Mouse (Mus musculus): ENCODE results near the gene Ano9. TPM values are rescaled to one million over a fixed set of nuclear protein-coding genes. Genes with fewer than 3 reads are reported as not detected.

Gene Ano9
- total and polyA plus RNA-seq, 3 experiments, result 0.03 to 0.08 TPM; not detected in 1

DNA sequence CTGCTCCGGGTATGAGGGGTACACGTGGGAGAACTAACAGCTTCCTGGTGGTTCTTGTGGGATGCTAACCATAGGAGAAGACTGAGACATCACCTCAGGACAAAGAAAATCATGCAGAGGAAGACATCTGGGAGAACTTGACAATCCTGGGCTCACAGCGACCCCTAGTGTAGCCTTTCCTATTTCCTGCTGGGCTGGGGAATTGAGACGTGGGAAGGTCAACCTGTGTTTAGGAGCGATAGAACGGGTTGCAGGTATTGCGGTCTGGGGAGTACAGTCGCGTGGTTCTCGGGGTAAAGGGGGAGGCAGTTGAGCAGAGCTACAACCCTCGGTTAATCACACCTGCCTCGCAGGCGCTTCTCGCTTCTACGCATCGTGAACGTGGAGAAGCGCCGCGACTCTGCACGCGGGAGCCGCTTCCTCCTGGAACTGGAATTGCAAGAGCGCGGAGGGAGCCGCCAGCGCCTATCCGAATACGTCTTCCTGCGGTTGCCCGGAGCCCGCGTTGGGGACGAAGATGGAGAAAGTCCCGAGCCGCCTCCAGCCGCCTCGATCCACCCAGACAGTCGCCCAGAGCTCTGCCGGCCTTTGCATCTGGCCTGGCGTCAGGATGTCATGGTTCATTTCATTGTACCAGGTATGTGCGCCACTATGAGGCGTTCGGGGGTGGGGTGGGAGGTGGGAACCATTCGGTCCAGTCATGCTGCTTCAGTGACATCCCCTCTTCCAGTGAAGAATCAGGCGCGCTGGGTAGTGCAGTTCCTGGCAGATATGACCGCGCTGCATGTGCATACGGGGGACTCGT is 47.3 kb downstream of the Ano9 start:
- H3K27me3 ChIP-seq (ENCODE audit: control insufficient read depth in 1 of 2, insufficient read depth in 2 of 2, low read length in 2 of 2), result no peaks in the 10 kb centered on the region
- DNase-seq (ENCODE audit: low read depth, low spot score), result peak; percentile 55
- no peaks in the 10 kb centered on the region for H3K9me3 ChIP-seq (replicated peaks; ENCODE audit: insufficient read depth, low read length)
- H3K36me3 ChIP-seq (ENCODE audit: control insufficient read depth in 1 of 2, insufficient read depth in 2 of 2, low read length in 2 of 2), result no peaks in the 10 kb centered on the region
- H3K79me2 ChIP-seq (ENCODE audit: control insufficient read depth, insufficient read depth, low read length, poor library complexity), result no peaks in the 10 kb centered on the region
- TF ChIP-seq MAFK (IDR thresholded peaks at IDR 0.05; ENCODE audit: borderline replicate concordance, low read depth, low read length) (no peak), SMC3 (IDR thresholded peaks at IDR 0.05; ENCODE audit: low read depth, low read length) (peak; percentile 53), CTCF (IDR thresholded peaks at IDR 0.05 in 2 of 3, conservative IDR thresholded peaks at IDR 0.05 in 1 of 3; ENCODE audit: control insufficient read depth in 1 of 3, insufficient read depth in 1 of 3, low read depth in 2 of 3, low read length in 3 of 3, poor library complexity in 1 of 3, severe bottlenecking in 1 of 3) (peak; percentile 63 to 73 (median 67)), RAD21 (IDR thresholded peaks at IDR 0.05; ENCODE audit: low read depth, low read length) (peak; percentile 65)
- no peak overlapping the region for H3K9ac ChIP-seq (ENCODE audit: control insufficient read depth, low read depth, low read length, poor library complexity, severe bottlenecking)
- no peak overlapping the region for H3K27ac ChIP-seq (ENCODE audit: control insufficient read depth, low read depth, low read length)
- no peak overlapping the region for H3K4me3 ChIP-seq (ENCODE audit: control insufficient read depth in 1 of 2, insufficient read depth in 1 of 2, low read depth in 2 of 2, low read length in 2 of 2)
- no peaks in the 10 kb centered on the region for H3K4me1 ChIP-seq (ENCODE audit: control insufficient read depth in 1 of 2, insufficient read depth in 2 of 2, low read length in 2 of 2)

DNA sequence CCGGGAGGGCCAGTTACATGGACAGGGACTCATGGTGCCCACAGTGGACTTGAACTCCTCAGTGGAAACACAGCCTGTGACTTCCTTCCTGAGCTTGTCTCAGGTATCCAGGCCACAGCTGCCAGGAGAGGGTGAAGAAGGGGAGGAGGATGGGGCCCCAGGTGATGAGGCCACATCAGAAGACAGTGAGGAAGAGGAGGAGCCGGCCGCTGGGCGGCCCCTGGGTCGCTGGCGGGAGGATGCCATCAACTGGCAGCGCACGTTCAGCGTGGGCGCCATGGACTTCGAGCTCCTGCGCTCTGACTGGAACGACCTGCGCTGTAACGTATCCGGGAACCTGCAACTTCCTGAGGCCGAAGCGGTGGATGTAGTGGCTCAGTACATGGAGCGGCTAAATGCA is 49.3 kb downstream of the Ano9 start:
- TF ChIP-seq CTCF (IDR thresholded peaks at IDR 0.05 in 2 of 3, conservative IDR thresholded peaks at IDR 0.05 in 1 of 3; ENCODE audit: control insufficient read depth in 1 of 3, insufficient read depth in 1 of 3, low read depth in 2 of 3, low read length in 3 of 3, poor library complexity in 1 of 3, severe bottlenecking in 1 of 3) (no peak), RAD21 (IDR thresholded peaks at IDR 0.05; ENCODE audit: low read depth, low read length) (no peak), ELF1 (IDR thresholded peaks at IDR 0.05; ENCODE audit: low read depth, low read length) (no peak), ZC3H11A (IDR thresholded peaks at IDR 0.05; ENCODE audit: low read depth, low read length) (no peak), MAZ (IDR thresholded peaks at IDR 0.05; ENCODE audit: low read depth, low read length) (no peak)
- H3K27me3 ChIP-seq (ENCODE audit: control insufficient read depth in 1 of 2, insufficient read depth in 2 of 2, low read length in 2 of 2), result no peaks in the 10 kb centered on the region
- no peaks in the 10 kb centered on the region for H3K36me3 ChIP-seq (ENCODE audit: control insufficient read depth in 1 of 2, insufficient read depth in 2 of 2, low read length in 2 of 2)
- H3K9me3 ChIP-seq (replicated peaks; ENCODE audit: insufficient read depth, low read length), result no peaks in the 10 kb centered on the region
- DNase-seq (ENCODE audit: low read depth, low spot score), result no peak
- no peak overlapping the region for H3K9ac ChIP-seq (ENCODE audit: control insufficient read depth, low read depth, low read length, poor library complexity, severe bottlenecking)
- H3K27ac ChIP-seq (ENCODE audit: control insufficient read depth, low read depth, low read length), result no peak overlapping the region
- no peaks in the 10 kb centered on the region for H3K4me1 ChIP-seq (ENCODE audit: control insufficient read depth in 1 of 2, insufficient read depth in 2 of 2, low read length in 2 of 2)
- no peaks in the 10 kb centered on the region for H3K79me2 ChIP-seq (ENCODE audit: control insufficient read depth, insufficient read depth, low read length, poor library complexity)
- H3K4me3 ChIP-seq (ENCODE audit: control insufficient read depth in 1 of 2, insufficient read depth in 1 of 2, low read depth in 2 of 2, low read length in 2 of 2), result no peak overlapping the region

DNA sequence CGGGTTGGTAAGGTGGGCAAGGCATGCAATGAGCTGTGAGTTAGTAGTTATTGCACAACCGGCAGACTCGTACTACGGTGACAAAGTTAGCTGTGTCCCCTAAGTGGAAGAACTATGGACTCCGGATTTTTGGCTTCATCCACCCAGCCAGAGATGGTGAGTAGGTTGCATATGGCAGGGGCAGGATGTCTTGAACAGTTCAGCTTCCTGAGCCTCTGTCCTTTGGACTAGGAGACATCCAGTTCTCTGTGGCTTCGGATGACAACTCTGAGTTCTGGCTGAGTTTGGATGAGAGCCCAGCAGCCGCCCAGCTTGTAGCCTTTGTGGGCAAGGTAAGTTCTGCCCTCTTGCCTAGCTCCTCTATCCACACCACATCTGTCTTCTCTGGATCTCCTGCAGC is 53.0 kb downstream of the Ano9 start:
- Histone ChIP-seq H3K4me1 (ENCODE audit: control insufficient read depth in 1 of 2, insufficient read depth in 2 of 2, low read length in 2 of 2) (no peaks in the 10 kb centered on the region), H3K27me3 (ENCODE audit: control insufficient read depth in 1 of 2, insufficient read depth in 2 of 2, low read length in 2 of 2) (peaks cover 10 to 17% of the 10 kb centered on the region in 2 experiments), H3K9me3 (replicated peaks; ENCODE audit: insufficient read depth, low read length) (no peaks in the 10 kb centered on the region), H3K36me3 (ENCODE audit: control insufficient read depth in 1 of 2, insufficient read depth in 2 of 2, low read length in 2 of 2) (no peaks in the 10 kb centered on the region), H3K9ac (ENCODE audit: control insufficient read depth, low read depth, low read length, poor library complexity, severe bottlenecking) (no peak overlapping the region), H3K27ac (ENCODE audit: control insufficient read depth, low read depth, low read length) (no peak overlapping the region), H3K79me2 (ENCODE audit: control insufficient read depth, insufficient read depth, low read length, poor library complexity) (no peaks in the 10 kb centered on the region), H3K4me3 (ENCODE audit: control insufficient read depth in 1 of 2, insufficient read depth in 1 of 2, low read depth in 2 of 2, low read length in 2 of 2) (no peak overlapping the region)
- TF ChIP-seq NRF1 (IDR thresholded peaks at IDR 0.05; ENCODE audit: insufficient read depth, low read depth, low read length, poor library complexity, severe bottlenecking) (no peak), CTCF (IDR thresholded peaks at IDR 0.05 in 2 of 3, conservative IDR thresholded peaks at IDR 0.05 in 1 of 3; ENCODE audit: control insufficient read depth in 1 of 3, insufficient read depth in 1 of 3, low read depth in 2 of 3, low read length in 3 of 3, poor library complexity in 1 of 3, severe bottlenecking in 1 of 3) (no peak), NELFE (IDR thresholded peaks at IDR 0.05; ENCODE audit: low read depth, low read length) (no peak), MAX (IDR thresholded peaks at IDR 0.05; ENCODE audit: low read length) (no peak), TCF12 (IDR thresholded peaks at IDR 0.05; ENCODE audit: low read depth, low read length) (no peak), USF1 (IDR thresholded peaks at IDR 0.05; ENCODE audit: low read depth, low read length) (no peak), POLR2A (IDR thresholded peaks at IDR 0.05; ENCODE audit: control insufficient read depth in 1 of 2, insufficient read depth in 1 of 2, low read depth in 1 of 2, low read length in 2 of 2, poor library complexity in 1 of 2) (no peak), RAD21 (IDR thresholded peaks at IDR 0.05; ENCODE audit: low read depth, low read length) (no peak), MYC (IDR thresholded peaks at IDR 0.05; ENCODE audit: low read depth, low read length) (no peak), UBTF (IDR thresholded peaks at IDR 0.05; ENCODE audit: borderline replicate concordance, insufficient read depth, low read depth, low read length) (no peak), ZNF384 (IDR thresholded peaks at IDR 0.05; ENCODE audit: low read depth, low read length) (no peak), SIN3A (IDR thresholded peaks at IDR 0.05; ENCODE audit: low read length) (no peak), ZMIZ1 (IDR thresholded peaks at IDR 0.05; ENCODE audit: low read depth, low read length) (no peak), MYB (IDR thresholded peaks at IDR 0.05; ENCODE audit: low read depth, low read length) (no peak), EP300 (IDR thresholded peaks at IDR 0.05; ENCODE audit: low read depth in 1 of 2, low read length in 2 of 2) (no peak)
- DNase-seq (ENCODE audit: low read depth, low spot score), result no peak

Data from MEL (cell line).